Mouse (Mus musculus) gonadal fat pad, adult 2 months (tissue): ENCODE measurements at regions not wholly inside any gene's neighbourhood (a gene's known extent, or its start where the extent isn't known, plus 50 kb on each side); places are given as distances from the start of the nearest gene placed in this dataset.

Source experiments
- DNase-seq: peaks from one replicate; pipeline ENCODE4 v3.0.0-alpha.2; 2012; ENCODE audit warnings: low read depth

DNA sequence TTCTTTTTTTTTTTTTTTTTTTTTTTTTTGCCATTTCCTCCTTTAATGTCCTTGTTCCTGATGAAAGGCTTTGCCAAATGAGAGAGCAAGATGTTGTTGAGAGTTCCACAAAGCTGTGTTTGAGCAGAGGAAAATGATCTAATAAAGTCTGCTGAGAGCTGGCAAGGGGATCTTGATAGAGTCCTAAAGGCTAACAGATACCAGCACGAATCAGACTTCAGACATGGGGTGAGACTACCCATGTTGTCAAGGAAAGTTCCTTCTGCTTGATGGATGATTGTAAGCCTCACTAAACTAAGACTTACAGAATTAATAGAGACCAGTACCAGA is 665.2 kb upstream of the Fam92a start:
- DNase-seq, result no peak

DNA sequence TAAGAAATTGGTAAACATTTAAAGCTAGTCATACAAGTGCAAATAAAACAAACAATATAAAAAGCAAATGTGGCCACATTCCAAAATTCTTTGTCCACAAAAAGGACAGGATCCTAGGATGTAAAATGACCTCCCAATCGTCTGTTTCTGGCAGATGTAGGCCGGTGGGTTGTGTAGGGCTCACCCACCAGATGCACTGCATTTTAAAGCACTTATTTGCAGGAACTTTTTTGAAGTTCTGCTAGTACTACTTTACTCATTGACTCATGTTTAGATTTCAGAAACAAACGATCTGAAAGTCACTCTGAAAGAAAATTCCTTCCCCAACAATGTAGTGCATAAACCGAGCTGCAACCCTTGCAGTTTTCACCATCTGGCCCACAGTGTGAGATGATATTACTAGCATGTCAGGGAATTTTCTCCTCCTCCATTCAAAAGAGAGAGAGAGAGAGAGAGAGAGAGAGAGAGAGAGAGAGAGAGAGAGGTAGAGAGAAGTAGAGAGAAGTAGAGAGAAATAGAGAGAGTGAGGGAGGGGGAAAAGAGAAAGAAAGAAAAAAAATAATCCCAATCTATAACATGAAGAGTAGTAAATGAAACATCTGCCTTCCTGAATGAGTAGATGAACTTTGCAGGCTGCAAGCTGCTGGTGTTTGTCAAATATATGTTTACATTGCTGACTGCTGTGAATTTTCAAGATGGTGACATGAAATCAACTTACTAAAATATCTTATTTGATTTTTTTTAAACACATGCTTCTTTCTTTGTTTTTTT is 664.7 kb upstream of the Fam92a start:
- DNase-seq, result no peak

DNA sequence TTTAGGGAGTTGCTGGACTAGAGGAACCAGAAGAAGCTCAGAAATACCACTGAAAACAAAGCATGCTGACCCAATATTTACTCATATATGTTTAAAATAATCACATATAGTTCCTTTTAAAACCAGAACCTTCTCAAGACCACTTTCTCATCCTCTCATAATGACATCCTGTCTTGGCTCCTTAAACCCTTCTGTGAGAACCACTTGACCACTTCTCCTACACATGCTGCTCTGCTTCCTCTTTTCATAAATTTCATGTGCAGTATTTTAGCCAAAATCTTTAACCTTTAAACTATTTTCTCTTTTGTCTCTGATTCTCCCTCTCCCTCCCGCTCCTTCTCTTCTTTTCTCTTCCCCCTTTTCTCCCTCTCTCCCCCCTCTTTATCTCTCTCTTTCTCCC is 654.6 kb upstream of the Fam92a start:
- DNase-seq, result no peak

DNA sequence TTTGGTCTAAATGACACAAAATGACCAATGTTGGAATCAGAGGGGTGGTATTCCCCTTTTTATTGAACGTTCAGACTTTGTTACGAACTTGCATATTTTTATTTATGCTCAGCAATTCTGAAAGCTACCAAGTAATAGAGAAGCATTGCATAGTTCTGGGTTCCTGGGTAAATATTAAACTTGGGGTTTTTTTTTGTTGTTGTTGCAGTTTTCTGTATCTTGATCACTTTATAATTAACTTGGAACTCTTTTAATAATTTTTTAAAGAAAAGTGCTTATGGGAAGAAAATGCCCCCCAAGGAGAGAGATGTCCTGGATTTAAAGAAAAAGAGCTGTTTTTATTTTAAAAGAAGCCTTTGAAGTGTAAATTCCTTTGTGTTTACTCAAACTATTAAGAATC is 642.4 kb upstream of the Fam92a start:
- DNase-seq, result no peak

DNA sequence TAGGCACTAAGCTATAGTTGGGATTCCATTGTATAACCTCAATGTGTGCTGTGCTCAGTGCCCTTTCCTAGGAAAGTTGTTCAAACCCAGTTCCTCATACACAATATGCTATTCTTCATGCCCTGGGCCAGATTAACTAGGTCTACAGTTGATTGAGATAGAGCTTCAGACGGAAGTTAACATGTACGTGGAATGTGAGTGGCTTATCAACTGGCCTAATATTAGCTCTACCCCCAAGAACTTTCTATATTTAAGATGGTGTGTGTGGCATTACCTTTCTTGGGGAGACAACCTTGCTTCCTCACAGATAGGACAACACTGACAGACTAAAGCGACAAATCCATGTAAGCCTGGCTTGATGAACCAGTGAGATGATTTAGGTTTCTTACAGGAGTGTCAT is 629.4 kb upstream of the Fam92a start:
- no peak for DNase-seq

DNA sequence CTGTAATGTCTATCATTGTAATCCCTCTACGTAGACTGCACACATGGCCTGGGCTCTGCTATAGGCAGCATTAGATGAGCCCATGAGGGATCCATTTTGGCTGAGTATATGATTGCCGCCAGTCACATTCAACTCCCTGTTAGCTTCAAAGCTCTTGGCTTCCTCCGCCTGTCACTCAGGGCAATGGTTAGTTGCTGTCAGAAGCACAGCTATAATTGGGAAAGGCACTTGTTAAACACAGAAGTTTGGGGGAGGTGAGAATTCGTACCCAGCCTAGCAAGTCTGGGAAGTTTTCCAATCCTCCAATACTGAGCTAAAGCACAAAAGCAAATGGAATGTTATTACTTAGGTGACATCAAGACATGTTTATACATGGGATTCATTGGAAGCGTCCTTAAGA is 627.7 kb upstream of the Fam92a start:
- no peak for DNase-seq

DNA sequence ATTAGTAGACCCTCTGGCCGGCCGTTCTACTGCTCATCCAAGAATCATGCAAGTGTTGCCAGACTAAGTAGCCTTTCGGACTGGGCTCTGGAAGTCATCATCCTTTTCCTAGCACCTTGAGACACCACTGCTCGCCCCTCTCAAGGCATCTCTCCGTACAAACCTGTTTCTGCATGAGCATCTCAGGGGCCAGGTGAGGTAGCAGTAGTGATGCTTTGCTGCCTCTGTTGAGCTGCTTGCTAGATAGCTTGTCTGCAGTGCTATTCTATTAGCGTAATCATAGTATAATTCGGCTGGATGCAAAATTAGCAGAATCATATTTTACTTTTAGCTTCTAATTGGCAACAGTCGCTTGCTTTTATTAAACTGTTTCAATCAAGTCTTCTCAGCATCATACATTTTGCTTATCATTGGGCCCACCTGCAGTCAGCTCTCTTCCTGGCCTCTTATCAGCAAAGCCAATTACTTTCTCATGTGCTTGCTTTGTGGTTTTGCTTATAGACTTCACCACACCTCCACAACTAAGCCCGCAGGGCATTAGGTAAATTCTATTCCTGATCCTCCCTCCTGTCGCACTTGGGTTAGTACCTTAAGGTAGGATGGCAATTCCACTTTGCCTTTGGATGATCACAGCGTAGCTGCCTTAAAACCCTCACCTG is 621.1 kb upstream of the Fam92a start:
- DNase-seq, result no peak

DNA sequence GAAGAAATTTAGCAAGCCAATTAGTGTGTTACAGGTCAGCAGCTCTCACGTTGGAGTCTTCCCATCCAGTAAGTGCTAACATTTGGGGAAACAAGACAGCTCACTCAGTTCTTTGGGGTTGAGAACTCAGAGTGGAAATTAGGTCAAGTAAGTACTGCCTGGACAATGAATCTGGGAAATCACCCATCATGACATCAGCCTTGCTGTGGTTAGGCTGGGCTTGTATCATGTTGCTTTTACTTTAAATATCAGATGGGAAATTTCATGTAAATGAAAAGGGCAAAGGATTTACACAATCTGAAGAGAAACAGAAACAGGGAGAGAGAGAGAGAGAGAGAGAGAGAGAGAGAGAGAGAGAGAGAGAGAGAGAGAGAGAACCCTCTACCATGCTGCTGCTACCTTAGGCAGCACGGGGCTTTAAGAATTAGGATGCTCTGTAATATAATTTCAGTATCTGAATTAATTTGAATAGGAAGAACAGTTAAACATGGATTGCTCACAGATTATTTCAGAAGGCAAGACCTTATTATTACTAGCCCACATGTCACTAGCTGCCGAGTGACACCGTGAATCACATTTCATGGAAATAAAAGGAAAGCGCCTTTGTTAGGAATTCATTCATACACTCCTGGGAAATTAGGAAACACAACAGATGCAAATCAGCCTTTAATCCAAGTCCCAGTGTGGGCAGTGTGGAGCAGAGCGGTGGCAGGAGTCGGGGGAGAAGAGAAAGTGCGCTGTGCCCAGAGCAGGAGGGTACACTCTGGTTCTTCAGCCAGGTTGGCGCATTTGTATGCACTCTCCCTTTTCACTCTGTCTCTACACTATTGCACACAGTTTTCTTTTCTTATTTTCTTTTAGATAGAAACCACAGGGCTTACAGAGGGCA is 620.2 kb upstream of the Fam92a start:
- no peak for DNase-seq

DNA sequence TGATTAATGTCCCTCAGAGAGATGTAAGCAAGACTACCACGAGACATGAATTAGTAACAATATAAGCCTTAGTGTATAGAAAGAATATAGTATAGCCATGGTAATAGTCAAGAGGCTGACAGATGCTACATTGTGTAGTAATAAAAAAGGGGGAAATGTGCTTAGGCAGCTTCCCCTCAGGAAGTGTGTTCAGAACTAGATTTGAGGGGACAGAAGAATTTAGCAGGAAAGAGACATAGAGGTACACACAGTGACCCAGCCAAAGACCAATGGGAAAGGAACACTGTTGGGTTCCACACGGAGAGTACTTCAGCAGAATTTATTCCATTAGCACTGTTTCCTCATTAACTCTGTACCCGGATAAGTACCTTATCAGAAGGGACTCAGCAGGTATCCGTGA is 614.0 kb upstream of the Fam92a start:
- DNase-seq, result no peak

DNA sequence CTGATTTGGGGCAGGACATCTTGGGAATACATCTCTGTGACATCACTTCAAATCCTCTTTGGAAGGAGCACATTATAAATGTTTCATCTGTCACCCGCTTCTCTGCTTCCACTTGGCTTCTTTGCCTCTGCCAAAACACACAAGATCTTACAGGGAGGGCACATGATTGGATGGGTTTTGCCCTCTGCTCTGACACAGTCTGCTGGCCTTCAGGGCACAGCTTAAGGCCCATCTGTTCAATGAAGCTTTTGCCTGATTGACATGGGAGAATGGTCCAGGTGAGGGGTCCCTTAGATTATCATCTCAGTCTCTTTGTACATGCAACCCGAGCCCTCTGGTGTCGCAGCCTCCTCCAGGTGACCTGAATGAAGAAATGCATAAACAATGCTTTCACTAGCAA is 612.7 kb upstream of the Fam92a start:
- no peak for DNase-seq

DNA sequence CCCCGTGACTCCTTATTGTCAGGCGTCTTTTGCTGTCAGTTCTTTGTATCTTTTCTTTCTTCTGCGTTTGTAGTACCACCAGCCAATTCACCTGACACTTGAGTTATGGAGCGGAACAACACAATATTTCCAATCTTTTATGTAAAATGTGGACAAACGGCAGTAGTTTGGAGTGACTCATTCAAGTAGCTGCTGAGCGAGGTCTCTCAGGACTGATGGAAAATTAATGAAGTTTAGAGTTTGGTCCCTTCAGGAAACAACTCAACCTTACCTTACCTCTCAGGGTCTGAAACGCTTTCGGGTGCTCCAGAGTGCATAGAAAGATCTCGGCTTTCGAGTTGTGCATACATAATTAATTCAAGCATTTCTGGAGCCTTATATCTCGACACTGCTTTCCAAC is 612.3 kb upstream of the Fam92a start:
- DNase-seq, result no peak

DNA sequence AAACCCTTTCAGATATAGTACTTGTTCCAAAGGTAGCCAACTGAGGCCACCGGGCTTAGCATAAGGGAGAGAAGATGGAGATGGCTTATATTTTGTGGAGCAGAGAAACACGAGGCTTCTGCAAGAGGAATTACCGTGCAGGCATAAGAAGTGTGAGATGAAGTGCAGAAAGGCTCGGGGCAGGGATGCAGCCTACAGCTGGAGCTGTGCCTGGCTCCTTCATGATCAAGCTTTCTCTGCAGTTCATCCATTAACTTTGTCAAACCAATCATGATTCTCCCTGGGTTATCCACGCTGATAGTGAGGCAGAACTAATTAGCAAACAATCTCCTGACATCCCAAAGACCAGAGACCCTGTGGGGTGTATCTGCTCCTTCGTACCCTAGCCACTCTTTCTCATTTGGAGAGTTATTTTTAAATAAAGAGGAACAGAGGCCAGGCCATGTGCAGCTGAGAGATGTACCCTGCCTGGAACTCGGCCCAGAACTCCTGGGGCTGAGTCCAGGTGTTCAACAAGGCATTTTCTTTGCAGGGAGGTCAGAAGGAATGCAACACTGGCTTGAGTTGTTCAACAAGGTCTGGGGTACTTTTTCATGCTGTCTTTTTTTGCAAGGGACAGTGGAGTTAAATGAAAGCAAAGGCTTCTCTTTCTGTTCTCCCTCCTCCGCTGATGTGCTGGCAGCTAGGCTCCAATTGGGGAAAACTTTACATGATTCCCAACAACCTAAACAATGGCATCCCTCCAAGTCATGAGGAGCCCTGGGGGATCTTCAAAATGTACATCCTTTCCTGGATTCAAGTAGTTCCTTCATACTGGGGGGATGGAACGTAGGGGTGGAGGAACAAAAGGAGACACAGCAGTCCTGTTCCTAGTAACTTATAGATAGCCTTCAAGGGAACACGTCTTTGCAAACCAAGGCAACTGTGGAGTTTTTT is 610.4 kb upstream of the Fam92a start:
- DNase-seq, result no peak

DNA sequence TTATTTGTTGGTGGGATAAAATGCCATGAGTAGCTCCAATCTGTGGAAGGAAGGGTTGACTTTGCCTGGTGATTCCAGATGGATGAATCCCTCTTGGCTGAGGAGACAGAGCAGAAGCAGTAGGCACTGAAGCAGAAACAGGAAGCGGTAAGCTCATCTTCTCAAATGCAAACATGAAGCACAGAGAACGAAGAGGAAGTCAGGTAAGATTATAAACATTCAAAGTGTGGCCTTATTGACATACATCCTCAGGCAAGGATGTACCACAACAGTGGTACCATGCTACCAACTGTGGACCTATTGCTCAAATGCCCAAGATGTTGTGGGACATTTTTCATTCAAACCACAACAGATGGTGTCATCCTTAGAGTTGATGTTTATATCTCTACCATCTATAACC is 608.4 kb upstream of the Fam92a start:
- no peak for DNase-seq

DNA sequence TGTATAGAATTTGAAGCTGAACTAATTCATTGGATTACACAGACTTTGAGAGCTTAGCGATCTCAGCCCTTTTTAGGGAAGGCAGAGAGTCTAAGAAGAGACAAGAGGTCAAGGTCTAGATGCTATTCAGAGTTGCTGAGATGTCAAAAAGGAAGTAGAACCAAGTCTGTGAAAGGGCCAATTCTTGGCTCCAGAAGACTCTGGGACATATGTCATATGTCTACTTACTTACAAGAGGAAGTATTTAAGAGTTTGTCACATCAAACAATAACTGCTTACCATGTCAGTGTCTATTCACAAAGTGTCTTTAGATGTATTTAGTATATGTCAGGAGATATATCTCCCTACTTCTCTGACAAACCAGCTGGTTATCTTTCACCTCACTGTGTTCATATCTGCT is 607.4 kb upstream of the Fam92a start:
- DNase-seq, result no peak

DNA sequence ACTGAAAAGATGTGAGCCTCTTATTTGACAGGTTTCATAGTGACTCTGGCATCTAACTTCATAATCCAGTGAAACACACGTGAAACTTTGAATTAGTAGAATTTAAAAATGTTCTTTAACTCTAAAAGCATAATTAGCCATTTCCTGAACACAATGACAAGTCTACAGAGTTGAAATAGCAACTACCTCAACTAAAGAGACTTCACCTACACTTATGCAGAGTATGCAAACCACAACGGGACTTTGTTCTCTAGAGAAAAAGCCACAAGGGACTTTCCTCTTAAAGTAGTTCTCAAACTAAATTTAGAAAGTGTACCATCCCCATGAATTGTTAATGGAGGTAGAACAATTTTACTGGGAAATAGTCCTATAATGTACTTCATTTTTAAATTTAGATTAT is 606.3 kb upstream of the Fam92a start:
- DNase-seq, result no peak

DNA sequence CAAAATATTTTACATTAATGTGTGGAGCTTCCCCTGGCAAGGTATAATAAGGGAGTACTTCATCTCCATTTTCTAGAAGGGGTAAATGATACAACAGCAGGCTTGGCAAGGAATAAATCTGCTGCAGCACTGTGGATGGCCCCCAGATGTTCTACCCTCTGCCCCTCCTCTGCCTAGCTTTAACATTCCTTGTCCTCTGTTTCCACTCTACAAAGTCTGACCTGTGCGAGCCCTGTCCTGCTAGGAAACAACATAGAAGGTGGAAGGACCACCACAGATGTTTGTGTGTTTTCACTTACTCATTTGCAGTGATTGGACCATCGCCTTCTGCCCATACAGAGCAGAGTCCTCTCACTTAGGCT is 604.4 kb upstream of the Fam92a start:
- no peak for DNase-seq

DNA sequence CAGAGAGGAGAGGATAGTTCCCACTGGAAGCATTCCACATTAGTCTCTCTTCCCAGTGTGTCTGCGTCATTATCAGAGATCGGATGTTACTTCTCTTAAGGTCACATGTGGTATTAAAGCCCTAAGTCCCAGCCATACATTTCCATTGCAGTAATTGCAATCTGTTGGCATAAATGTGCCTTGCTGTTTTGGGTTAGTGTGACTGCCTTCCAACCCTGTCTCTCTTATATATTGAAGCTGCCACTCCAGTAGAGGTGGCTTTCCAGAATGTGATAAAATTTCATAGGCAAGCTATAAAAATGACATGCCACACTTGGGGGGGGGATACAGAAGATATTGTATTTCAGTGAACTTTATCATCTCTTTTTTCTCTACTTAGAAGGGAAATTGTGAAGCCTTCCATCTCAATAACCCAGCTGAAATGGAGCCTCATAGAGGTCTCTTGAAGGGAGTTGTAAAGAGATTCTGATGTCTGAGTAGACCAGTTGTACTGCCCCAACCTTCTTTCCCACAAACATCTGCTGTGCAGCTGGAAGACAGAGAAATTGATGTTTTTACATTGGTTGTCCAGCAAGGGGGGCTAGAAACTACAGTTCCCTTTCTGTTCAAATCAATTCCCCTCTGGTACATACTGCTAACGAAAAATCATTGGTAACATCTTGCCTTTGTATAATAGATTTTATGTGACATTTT is 603.9 kb upstream of the Fam92a start:
- no peak for DNase-seq

DNA sequence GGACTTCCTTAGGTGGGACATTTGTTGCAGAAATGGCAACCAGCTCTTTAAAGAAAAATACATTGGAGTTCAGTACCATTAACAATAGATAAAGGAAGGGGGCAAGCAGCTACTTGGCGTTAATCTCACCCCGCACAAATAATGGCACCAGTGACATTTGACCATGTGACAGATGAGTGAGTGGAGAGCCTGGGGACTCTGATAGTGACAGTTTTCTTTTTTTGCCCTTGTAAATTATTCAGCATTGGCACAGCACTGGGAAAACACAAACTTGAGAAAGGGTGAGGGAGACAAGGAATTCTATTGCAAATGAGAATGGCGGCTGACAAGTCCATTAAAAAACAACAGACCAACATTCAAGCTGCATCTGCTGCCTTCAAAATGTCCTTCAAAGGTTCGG is 603.3 kb upstream of the Fam92a start:
- no peak for DNase-seq

DNA sequence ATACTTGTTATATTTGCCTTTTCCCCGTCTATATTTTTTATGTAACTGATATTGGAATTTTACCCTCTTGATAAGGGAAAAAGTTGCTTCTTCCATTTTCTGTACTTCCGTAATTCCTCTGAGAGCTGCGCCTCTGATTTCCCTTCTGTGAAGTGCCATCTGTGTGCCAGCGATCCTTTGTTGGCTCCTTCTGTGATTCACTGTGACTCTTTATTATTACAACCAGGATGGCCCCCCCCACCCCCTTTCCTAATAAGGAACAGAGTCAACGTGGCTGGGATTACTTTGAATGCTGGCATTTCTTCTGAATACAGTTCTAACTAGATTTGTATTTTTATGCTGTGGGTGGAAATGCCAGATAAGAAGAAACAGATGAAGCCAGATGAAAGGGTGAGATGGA is 602.9 kb upstream of the Fam92a start:
- DNase-seq, result no peak

DNA sequence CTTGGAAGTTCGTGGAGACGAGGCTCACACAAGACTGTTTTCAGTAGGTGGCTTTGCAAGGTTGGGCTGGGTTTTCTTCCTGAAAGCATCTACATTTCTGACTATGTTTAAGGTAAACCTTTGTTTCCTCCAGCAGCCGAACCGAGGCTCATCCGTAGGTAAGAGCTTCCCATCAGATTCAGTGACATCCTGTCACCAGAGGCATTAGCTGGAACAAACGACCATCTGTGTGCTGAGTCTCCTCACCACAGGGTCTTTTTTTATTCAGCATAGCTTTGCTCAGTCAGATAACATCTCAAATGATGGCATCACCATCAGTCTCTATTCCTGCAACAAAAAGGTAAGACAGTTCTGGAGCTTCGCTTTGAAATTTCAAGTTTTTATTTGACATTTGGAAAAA is 601.4 kb upstream of the Fam92a start:
- no peak for DNase-seq

DNA sequence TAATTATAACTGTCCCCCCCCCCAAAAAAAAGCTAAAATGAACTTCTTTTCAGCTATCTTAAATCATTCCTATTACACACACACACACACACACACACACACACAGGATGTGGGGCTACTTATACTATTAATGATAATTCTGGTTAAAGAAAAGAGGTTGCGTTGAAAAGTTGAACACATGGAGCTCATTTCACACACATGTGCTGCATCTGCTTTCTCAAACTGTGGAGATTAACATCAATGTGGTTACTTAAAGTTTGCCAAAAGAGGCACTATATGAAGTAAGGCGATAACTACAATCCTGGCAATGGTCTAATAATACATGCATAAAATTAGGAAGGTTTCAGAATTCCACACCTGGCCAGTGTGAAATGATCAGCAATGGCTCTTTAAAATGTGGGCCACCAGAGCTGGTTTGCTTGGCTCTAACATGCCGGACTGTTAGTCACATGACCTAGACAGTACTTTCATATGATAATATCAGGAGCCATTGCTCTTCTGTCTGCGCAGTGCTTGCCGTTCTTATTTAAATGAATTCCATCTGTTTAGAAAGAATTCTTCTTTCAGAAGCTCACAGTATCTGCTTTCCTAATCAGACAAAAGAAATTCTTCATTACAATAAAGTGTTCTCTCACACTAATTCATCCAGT is 598.4 kb upstream of the Fam92a start:
- no peak for DNase-seq
